In the genomic region with DNA sequence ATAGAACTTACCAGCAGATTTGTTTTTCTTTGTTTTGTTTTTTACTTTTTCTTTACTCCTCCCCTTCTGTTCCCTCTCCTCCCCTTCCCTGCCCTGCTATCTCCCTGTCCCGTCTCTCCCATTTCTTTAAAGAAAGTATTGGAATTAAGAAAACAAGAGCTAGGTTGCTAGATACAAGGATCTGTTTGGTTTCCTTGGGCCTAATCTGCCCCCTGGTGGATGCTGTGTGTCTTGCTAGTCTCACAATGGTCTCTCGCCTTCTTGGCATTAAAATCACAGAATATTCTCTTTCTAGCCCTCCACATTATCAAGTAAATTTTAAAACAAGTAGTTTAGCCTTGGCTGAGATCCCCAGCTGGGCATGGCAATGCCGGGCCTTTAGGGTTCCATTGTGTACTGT, we compare ENCODE assay signal across 8 mouse cellular contexts.
A peak's percentile ranks its signal among the peaks of the same experiment; 100 is the strongest.
DNase-seq lines count a peak whose midpoint lies in the region; ATAC-seq and TF ChIP-seq lines count a peak whose summit lies in the region.

No protein-coding gene starts in this region.

- peaks cover 30% of the 10 kb centered on the region for H3K79me3 ChIP-seq in C2C12 (ENCODE audit: low read depth)

- H3K4me2 ChIP-seq in kidney, postnatal 0 days (ENCODE audit: low read length) = no peak overlapping the region
- no peak overlapping the region for H3K4me2 ChIP-seq in limb, embryonic 14.5 days (replicated peaks; ENCODE audit: low read depth, low read length, severe bottlenecking)

- WGBS in kidney, postnatal 0 days = 27% methylated on average over 3 of the region's 3 CpGs
- WGBS in limb, embryonic 14.5 days = 28% methylated on average over 3 of the region's 3 CpGs

- H3K9ac ChIP-seq in kidney, postnatal 0 days (ENCODE audit: low read depth, low read length) = no peak overlapping the region
- no peak overlapping the region for H3K9ac ChIP-seq in limb, embryonic 14.5 days (ENCODE audit: low read depth, low read length, severe bottlenecking)

- no peak for TF ChIP-seq POLR2A in limb, embryonic 14.5 days (IDR thresholded peaks at IDR 0.05; ENCODE audit: borderline replicate concordance, extremely low read depth, insufficient read depth, insufficient read length)

- H3K4me3 ChIP-seq in C2C12 (ENCODE audit: insufficient read depth, poor library complexity, severe bottlenecking) = no peak overlapping the region
- no peak overlapping the region for H3K4me3 ChIP-seq in kidney, postnatal 0 days (replicated peaks; ENCODE audit: low read depth, low read length)
- H3K4me3 ChIP-seq in limb, embryonic 14.5 days (replicated peaks; ENCODE audit: low read length) = no peak overlapping the region

- H3K36me3 ChIP-seq in C2C12 (ENCODE audit: control insufficient read depth, insufficient read depth) = peaks cover 77% of the 10 kb centered on the region
- H3K36me3 ChIP-seq in kidney, postnatal 0 days (ENCODE audit: insufficient read depth, low read length) = peaks cover 12% of the 10 kb centered on the region; the same call in 1 of the 2 replicates
- peaks cover 10% of the 10 kb centered on the region for H3K36me3 ChIP-seq in limb, embryonic 14.5 days (ENCODE audit: control insufficient read depth, insufficient read depth, low read length)

- peaks cover 79% of the 10 kb centered on the region for H3K79me2 ChIP-seq in C2C12 (ENCODE audit: control insufficient read depth, insufficient read depth)

- no peaks in the 10 kb centered on the region for H3K9me3 ChIP-seq in kidney, postnatal 0 days (replicated peaks; ENCODE audit: low read length)
- H3K9me3 ChIP-seq in limb, embryonic 14.5 days (ENCODE audit: control insufficient read depth, low read length) = no peaks in the 10 kb centered on the region

- H3K4me1 ChIP-seq in kidney, postnatal 0 days (replicated peaks; ENCODE audit: insufficient read depth, low read length) = no peaks in the 10 kb centered on the region
- H3K4me1 ChIP-seq in limb, embryonic 14.5 days (ENCODE audit: control insufficient read depth, insufficient read depth, low read length) = peaks cover 12% of the 10 kb centered on the region; the same call in 1 of the 2 replicates

- TF ChIP-seq CTCF in C2C12 (IDR thresholded peaks at IDR 0.05; ENCODE audit: control insufficient read depth, insufficient read depth, insufficient read length) = peak; percentile 28
- peak; percentile 95 for TF ChIP-seq CTCF in kidney, postnatal 0 days (IDR thresholded peaks at IDR 0.05; ENCODE audit: low read depth)

- DNase-seq in gastrocnemius, postnatal 10 days = peak; percentile 85
- peak; percentile 92 for DNase-seq in kidney, postnatal 0 days (ENCODE audit: low spot score)
- DNase-seq in limb, embryonic 14.5 days (ENCODE audit: low spot score) = peak; percentile 84
- peak; percentile 86 for DNase-seq in retina, postnatal 1 day
- DNase-seq in urinary bladder, adult 18-20 months (ENCODE audit: low spot score in 2 of 2) = peak; percentile 56 to 67

- peak; percentile 81 for ATAC-seq in activated CD4-positive, CD25-positive, alpha-beta regulatory T cell, adult 4 months
- ATAC-seq in common myeloid progenitor, adult 5-6 weeks (replicated peaks; ENCODE audit: low read depth, poor library complexity, severe bottlenecking) = peak; percentile 90
- no peak for ATAC-seq in kidney, postnatal 0 days (replicated peaks; ENCODE audit: low FRiP score, low read depth)
- ATAC-seq in limb, embryonic 14.5 days (ENCODE audit: low FRiP score, low read depth) = no peak

- H3K27me3 ChIP-seq in C2C12 (ENCODE audit: control insufficient read depth, insufficient read depth, insufficient read length) = no peaks in the 10 kb centered on the region
- no peaks in the 10 kb centered on the region for H3K27me3 ChIP-seq in kidney, postnatal 0 days (ENCODE audit: insufficient read depth, low read length)
- no peaks in the 10 kb centered on the region for H3K27me3 ChIP-seq in limb, embryonic 14.5 days (ENCODE audit: control insufficient read depth, insufficient read depth, low read length)

- no peak overlapping the region for H3ac ChIP-seq in C2C12 (ENCODE audit: control insufficient read depth, insufficient read length, low read depth)

- no peak overlapping the region for H3K27ac ChIP-seq in kidney, postnatal 0 days
- H3K27ac ChIP-seq in limb, embryonic 14.5 days (replicated peaks; ENCODE audit: low read depth, low read length) = no peak overlapping the region

TF ChIP-seq in C2C12, 6 proteins besides CTCF, POLR2A, EP300 and RAD21:
- TF ChIP-seq USF1 (IDR thresholded peaks at IDR 0.05; ENCODE audit: low read depth) = no peak
- no peak for TF ChIP-seq CEBPB (IDR thresholded peaks at IDR 0.05; ENCODE audit: low read depth)
- no peak for TF ChIP-seq FOSL1 (IDR thresholded peaks at IDR 0.05; ENCODE audit: insufficient read depth, low read length, poor library complexity, severe bottlenecking)
- no peak for TF ChIP-seq MYOD1 (IDR thresholded peaks at IDR 0.05; ENCODE audit: control insufficient read depth, insufficient read length, low read depth)
- no peak for TF ChIP-seq MAX (IDR thresholded peaks at IDR 0.05)
- no peak for TF ChIP-seq MYOG (IDR thresholded peaks at IDR 0.05; ENCODE audit: control insufficient read depth, extremely low read depth, insufficient read length)
TF ChIP-seq in C2C12: peak in this region for 0.

Comparison
In these comparisons a context has a peak if more than half of its experiments do, and no peak if none do; other contexts are left out.
1. ATAC-seq: peak in activated CD4-positive, CD25-positive, alpha-beta regulatory T cell, adult 4 months (single experiment) and common myeloid progenitor, adult 5-6 weeks (single experiment); none in kidney, postnatal 0 days (single experiment) and limb, embryonic 14.5 days (single experiment).
2. Peak in every context shown above with its lines, with median percentiles within 50 percentile points of each other: DNase-seq.